Mouse (Mus musculus) spleen, adult 18-20 months (tissue): ENCODE data around the gene Etv4.

ENCODE experiments used
- DNase-seq, 2 experiments: peaks; one replicate each; pipeline ENCODE4 v3.0.0; 2022; ENCODE audit warnings: mixed read lengths in 2 of 2

Etv4 gene

GRCm38 (mm10) chr11:101785143-101785851 is at the start of gene Etv4:
Etv4 (minus strand) TSS chr11:101785371.
- peak; percentile 70 to 71 for DNase-seq

DNA sequence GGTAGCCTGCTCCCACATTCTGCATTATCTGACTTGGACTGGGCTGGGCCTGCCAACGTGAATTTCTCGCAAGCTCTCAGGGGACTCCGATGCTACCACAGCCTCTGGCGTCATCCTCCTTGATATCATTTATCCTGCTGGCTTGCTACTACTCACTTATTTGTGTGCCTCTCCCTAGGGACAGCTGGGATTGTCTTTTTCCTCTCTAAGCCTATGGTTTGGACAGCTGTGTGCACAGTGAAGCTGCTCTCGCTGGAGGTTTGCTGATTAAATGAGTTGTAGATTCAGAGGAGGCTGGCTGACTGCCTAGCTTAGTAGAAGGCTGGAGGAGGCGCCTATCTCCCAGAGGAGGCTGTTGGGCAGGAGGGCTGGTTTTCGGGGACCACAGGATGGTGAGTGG is 46.8 kb upstream of the Etv4 start:
- no peak for DNase-seq

DNA sequence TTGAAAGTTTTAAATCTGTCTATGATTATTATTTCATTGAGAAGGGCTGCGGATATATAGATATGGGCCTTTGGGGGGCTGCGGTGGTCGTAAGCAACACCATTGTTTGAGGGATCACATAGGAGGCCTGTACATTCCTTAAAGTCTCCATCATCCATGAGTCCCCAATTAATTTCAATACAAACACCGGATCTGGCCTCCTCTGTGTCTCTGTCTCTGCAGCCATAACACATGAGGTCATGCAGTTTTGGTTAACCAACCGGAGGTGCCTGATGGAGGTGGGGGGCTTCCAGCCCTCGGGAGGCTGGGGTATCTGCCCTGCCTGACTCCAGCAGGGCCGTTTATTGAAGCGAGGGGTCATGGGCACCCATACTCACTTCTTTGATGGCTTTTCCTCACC is 45.4 kb upstream of the Etv4 start:
- no peak for DNase-seq

GRCm38 (mm10) chr11:101830112-101830511 is 44.9 kb upstream of the Etv4 start:
- no peak for DNase-seq

- DNase-seq = no peak
Measured at GRCm38 (mm10) chr11:101828718-101829117, 43.5 kb upstream of the Etv4 start.

DNA sequence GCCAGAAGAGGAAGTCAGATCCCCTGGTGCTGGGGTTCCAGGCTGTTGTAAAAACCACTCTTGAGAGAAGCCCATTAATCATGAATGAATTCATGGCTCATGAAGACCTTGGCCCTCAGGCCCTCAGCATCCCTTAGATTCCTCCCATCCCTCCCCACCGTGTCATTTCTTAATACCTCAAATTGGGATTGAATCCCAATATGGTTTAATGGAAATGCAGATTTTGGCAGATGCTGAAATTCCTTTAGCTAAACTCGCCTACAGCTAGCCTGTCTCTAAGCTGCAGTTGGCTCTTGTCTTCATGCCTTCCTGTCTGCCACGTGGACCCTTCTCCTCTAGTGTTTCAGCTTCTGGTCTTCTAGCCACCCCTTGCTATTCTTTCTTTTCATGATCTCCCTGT is 38.0 kb upstream of the Etv4 start:
- no peak for DNase-seq

DNA sequence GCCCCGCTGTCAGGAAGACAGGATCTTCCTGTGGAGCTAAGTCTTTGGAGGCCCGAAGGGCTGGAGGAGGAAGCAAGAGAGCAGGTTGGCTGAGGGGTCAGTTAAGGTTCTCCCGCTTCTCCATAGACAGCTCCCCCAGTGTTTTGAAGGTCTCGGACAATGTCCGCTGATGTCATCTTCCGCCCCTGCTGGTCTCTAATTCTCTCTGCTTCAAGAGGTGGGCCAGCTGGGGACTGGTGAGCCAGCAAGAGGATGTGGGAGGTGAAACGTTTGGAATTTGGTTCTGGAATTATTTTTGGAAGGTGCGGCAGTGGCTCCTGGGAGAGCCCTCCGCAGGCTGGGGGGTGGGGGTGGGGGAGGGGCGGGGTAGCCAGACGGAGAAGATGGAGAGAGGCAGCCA is 35.7 kb upstream of the Etv4 start:
- no peak for DNase-seq

DNA sequence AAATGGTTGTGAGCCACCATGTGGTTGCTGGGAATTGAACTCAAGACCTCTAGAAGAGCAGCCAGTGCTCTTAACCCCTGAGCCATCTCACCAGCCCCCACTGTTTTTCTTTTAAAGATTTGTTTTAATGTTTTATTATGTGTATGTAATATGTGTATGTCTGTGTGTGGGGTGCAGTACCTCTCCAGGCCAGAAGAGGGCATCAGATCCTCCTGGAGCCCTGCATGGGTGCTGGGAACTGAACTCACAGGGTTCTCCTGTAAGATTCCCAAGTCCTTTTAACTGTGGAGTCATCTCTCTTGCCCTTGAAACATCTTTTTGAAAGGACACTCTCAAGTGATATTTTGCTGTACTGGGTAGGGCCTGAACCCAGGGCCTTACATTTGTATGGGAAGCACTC is 34.7 kb upstream of the Etv4 start:
- DNase-seq = no peak

GRCm38 (mm10) chr11:101815103-101816085 is 30.2 kb upstream of the Etv4 start:
- DNase-seq = no peak

DNA sequence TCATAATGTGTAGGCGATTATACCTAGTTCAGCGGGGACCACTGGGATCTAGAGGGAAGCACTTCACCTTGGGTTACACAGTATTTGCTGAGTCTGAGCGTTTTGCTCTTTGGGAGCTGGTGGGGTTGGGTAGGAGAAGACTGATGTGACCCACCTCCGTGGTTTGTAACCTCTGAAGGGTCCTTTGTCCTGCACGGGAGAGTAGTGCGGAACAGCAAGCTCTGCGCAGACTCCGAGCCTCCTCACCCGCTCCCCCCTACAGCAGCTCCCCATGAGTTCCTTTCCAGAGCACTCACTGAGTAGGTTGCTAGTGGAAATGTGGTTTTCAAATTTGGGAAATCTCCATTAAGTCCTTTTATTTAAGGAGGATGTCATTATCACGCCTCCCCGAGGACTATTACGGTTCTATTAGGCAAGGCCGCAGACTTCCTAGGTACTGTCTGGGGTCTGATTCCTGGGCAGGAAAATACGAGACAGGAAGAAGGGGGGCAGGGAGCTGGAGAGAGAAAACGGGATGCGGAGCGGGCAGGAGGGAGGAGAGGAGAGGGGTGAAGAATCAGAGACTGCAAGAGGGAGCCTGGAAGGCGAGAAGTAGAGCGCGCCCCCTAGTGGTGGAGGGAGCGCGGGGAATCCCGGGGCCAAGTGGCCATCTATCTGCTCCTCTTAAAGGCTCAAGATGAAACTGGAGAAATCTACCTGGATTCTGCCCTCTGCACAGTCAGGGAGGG is 29.4 kb upstream of the Etv4 start:
- DNase-seq = peak; percentile 29 to 70

GRCm38 (mm10) chr11:101813259-101813658 is 28.1 kb upstream of the Etv4 start:
- peak; percentile 50 to 75 for DNase-seq

GRCm38 (mm10) chr11:101809060-101809828 is 24.1 kb upstream of the Etv4 start:
- no peak for DNase-seq

GRCm38 (mm10) chr11:101807266-101807665 is 22.1 kb upstream of the Etv4 start:
- DNase-seq = no peak

- no peak for DNase-seq
Measured at GRCm38 (mm10) chr11:101806741-101807140, 21.6 kb upstream of the Etv4 start.

- DNase-seq = no peak
Measured at GRCm38 (mm10) chr11:101805113-101805704, 20.0 kb upstream of the Etv4 start.

DNA sequence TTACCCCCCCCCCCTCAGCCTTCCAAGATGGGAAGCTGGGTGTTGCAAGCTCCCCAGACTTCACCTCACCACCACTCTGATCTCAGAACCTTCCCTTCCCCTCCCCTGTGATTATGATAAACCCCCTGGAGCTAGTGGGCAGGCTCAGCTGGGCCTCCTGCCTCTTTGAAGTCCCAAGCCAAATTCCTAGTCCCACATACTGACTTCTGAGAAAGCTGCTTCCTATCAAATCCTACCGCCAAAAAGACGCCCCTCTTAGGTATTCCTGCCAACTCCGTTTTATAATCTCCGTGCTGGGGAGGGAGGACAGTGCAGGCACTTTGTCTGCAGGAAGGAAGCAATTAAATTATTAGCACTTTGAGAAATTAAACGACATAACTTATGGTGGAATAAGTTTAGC is 16.2 kb upstream of the Etv4 start:
- no peak for DNase-seq

DNA sequence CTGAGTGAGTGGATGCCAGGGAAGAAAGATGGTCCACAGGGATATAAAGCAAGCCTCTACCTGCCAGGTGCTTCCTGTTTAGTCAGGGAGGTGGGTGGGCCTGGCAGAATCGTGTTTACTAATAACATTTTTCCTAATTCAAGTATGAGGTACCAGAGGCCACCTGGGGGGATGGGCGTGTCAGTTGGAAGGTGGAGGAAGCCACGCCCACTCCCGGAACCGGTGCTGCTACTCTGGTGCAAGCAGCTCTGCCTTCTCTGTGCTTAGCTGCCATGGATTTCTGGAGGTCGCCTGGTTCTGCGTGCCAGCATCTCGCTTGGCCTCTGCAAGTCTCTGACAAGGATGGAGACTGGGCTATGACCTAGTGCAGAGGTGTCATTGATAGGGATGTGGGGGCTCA is 12.9 kb upstream of the Etv4 start:
- no peak for DNase-seq

DNA sequence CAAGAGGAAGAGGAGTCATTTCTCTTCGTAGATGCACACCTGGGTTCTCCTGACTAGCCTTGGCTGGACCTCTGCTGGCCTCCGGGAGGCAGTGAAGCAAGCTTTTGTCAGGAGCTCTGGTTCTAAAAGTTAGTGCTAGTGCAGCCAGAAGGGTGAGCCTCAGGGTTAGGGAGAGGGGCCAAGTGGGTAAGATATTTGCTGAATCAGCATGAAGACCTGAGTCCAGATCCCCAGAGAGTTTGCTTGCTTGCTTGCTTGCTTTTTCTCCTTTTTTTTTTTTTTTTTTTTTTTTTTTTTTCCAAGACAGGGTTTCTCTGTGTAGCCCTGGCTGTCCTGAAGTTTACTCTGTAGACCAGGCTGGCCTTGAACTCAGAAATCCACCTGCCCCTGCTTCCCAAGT is 12.2 kb upstream of the Etv4 start:
- no peak for DNase-seq

DNA sequence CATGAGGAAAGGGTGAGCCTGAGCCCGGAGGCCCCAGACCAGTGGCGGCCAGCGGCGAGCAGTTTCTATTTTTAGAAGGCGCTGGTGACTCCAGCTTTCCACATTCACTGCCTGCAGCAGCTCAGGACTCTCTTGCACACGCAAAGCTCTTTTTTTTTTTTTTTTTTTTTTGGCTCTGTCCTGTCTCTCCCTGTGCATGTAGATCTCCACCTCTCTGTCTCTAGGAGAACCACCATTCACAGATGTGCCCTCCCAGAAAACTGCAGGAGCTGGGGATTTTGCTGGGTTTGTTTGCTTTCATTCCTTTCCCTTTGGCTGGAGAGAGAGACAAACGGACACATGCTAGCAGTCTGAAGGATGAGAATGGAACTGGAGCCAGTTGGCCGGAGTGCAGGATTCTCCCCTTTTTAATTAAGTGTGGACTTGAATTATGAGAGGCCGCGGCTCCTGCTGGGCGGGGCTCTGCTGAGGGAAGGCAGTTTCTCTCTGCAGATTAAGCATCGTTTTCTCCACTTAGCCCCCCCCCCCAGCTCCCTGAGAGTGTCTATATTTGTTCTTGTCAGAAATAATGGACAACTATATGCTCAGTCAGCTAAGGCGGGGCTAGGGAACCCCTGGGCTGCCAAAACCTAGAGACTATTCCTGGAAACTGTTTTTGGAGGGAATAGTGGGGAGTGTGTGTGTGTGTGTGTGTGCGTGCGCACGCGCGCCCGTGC is 5.8 kb upstream of the Etv4 start:
- DNase-seq = no peak

DNA sequence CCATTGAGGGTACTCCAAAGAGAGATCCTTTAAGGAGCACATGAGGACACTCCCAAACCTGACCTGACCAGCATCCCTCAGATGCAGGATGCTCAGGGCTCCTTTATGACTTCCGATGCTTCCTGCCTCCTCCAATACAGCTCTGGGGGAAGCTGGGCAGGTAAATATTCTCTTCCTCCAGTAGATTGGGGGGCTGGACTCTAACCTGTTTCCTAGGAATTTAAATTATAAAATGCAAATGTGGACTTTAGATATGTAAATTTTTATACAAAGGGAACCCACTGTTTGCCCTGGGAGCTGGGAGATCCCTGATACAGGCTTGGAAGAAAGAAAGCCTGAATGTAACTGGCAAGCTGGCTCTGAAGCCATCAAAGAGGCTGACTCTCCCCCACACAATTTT is 2.3 kb upstream of the Etv4 start:
- no peak for DNase-seq

DNA sequence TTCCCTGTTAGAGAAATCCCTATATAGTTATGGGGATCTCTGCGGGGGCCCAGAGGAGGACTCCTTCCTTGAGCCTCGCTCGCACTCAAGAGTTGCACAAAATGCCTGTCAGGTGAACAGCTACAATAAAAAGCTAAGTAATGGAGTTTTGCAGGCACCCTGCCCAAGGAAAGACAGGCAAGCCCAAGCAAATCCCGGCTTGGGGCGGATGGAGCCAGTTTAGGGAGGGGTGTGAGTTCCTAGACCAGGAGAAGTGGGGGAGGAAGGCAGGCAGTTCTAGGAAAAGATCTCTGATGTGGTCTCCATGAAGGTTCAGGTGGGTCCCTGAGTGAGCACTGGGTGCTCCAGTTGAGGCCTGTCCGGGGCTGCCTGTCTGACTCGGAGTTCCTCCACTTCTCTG is 1.5 kb upstream of the Etv4 start:
- no peak for DNase-seq

GRCm38 (mm10) chr11:101785852-101786205 is 658 bp upstream of the Etv4 start:
- no peak for DNase-seq
